Mouse (Mus musculus): Measurements from ENCODE around the gene Igbp1. TPM values are rescaled to one million over a fixed set of nuclear protein-coding genes. Genes with fewer than 3 reads are reported as not detected.

Gene Igbp1
- 10 to 100 TPM; 59.7 to 67.5 TPM for total RNA-seq (2021)
- long read RNA-seq, experiment 1, transcript Igbp1-201 (6 exons, 1,518 nt), result major isoform, 32 of 39 reads
- long read RNA-seq, experiment 1, partial matches to known transcripts, result 6 of 39 reads
- long read RNA-seq, experiment 1, other reads (novel, unspliced or antisense), result 1 of 39 reads
- long read RNA-seq, experiment 2, transcript Igbp1-201 (6 exons, 1,518 nt), result major isoform, 10 of 10 reads
- long read RNA-seq, experiment 2, partial matches to known transcripts, result 0 of 10 reads
- long read RNA-seq, experiment 2, other reads (novel, unspliced or antisense), result 0 of 10 reads

DNA sequence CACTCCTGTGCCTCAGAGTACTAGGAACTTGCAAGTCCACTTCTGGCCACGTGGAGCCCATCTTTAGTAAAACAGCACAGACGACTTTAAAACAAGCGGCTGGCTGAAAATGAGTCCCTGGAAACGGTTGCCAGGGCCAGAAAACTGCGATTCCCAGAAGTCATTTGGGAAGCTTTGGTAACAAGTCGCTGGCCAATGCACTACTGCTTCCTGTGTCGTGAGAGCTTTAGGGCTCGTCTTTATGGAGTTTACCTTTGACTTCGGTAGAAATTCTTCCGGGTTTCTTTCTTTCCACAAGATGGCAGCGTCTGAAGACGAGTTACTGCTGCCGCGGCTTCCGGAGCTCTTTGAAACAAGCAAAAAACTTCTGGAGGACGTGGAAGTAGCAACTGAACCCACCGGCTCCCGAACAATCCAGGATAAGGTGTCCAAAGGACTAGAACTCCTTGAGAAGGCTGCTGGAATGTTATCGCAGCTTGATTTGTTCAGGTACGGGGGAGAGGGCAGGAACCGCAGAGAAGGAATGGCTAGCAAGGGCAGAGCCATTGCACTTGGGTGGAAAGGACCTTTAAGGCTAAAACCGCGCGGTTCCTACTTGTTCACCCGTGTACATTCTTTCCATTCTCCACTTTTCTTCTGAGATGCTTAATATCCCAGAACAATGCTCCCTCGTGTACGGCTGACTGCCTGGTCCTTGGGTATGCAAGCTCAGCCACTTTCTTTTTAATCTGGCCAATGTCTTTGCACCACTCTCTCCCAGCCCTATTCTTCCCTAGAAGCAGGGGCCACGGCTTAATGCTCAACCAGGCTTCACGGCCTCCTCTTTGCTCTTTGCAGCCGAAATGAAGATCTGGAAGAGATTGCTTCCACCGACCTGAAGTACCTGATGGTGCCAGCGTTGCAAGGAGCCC is at the start of gene Igbp1:
TSS of gene Igbp1 (plus strand) at position 224 of the 911 bp plus-strand sequence.
- peak; percentile 82 to 84 for DNase-seq

- no peak for DNase-seq
Measured at GRCm38 (mm10) chrX:100468047-100468446, 26.0 kb upstream of the Igbp1 start.

- peak; percentile 21 to 55 for DNase-seq
Measured at GRCm38 (mm10) chrX:100470126-100470525, 24.0 kb upstream of the Igbp1 start.

GRCm38 (mm10) chrX:100471491-100471890 is 22.6 kb upstream of the Igbp1 start:
- DNase-seq, result peak; percentile 20 to 31

DNA sequence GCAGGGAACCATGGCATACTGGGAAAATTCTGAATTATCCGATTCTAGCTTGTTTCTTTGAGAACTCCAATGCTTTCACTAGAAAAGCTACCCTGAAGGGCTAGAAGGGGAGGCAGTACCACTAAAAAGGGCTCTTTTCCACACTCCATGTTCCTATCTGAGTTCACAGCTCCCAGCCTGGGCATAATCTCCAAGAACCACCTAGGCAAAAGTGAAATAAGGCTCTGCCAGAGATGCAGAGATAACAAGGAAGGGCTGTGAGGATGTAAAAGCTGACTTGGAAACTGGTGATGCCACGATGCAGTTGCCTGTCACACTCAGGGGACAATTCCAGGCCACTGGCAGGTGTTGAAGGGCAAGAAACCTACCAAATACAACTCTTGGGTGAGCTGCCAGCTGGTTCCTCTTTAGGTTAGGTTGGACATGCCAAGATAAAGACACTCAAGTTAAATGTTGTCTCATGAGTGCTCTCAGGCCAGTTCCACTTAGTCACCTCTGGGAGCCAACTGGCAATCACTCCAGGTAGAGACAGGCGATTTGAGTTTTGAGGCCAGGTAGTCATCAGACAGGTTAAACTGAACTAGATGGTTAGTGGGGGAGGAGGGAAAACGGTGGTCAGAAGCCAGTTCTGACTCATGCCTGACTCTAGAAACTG is 18.4 kb upstream of the Igbp1 start:
- DNase-seq, result no peak

- DNase-seq, result peak; percentile 75 to 82
Measured at GRCm38 (mm10) chrX:100480317-100480716, 13.8 kb upstream of the Igbp1 start.

- no peak for DNase-seq
Measured at GRCm38 (mm10) chrX:100493500-100494067, 507 bp upstream of the Igbp1 start.

- DNase-seq, result no peak
Measured at GRCm38 (mm10) chrX:100504175-100504851, 10.2 kb downstream of the Igbp1 start.

DNA sequence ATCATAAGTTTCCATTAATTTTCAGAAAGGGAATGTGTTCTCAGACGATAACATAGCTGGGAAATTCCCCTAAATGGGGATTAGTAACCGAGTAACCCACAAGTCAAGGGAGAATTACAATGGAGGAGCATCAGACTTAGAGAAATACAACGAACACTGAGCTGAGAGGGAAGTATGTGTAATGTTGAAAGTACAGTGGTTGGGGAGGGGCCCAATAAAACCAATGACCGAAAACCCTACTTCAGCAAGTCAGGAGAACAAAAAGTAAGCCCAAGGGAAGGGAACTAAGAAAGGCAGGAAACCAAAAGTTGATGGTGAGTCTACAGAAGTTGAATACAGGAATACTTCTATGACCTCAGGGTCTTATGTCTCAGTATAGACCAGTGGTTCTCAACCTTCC is 14.1 kb downstream of the Igbp1 start:
- DNase-seq, result no peak

GRCm38 (mm10) chrX:100509921-100510320 is 15.8 kb downstream of the Igbp1 start:
- DNase-seq, result no peak

DNA sequence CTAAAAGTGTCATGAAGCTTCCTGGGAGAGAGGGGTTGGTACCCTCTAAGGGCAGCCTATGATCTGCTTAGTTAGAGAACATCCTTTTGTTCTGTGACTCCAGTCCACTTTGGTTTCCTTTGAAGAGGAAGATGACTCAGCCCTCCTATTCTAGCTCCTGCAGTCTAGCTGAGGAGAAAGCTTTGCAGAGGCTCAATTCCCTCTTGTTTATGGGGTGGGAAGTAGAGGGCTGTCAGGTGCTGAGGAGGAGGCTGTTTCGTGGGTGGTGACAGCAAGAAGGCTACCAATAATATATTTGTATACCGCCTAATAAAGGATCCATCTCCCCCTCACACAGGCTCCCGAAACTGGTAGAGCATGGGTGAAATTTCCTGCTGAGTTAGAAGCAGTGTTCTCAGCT is 22.6 kb downstream of the Igbp1 start:
- DNase-seq, result no peak

- DNase-seq, result no peak
Measured at GRCm38 (mm10) chrX:100517626-100518025, 23.5 kb downstream of the Igbp1 start.

GRCm38 (mm10) chrX:100518532-100518931 is 24.4 kb downstream of the Igbp1 start:
- DNase-seq, result no peak

GRCm38 (mm10) chrX:100524471-100524870 is 30.4 kb downstream of the Igbp1 start, which contains the start of gene Dgat2l6:
Dgat2l6 (plus strand) TSS chrX:100524838.
- DNase-seq, result no peak

DNA sequence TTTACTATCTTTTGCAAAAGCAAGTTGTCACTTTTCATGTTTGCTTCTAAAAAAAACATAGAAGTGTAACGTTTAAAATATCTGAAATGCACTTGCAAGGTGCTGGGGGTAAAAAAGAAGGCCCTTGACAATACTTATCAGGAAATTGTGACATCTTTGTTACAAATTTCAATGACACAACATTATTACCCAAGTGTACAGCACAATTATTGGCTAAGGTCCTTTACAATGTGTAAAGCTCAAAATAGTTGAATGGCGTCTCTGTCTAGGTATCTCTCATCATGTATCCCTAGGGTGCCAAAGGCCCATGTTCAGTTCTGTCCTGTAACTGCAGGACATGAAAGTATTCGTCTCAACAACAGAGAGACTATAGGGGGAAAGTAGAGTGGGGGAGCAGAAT is 61.9 kb downstream of the Igbp1 start:
- DNase-seq, result no peak

- DNase-seq, result no peak
Measured at GRCm38 (mm10) chrX:100565696-100566095, 71.6 kb downstream of the Igbp1 start.

Other genes starting within 250 kb of the Igbp1 start
- not detected for gene Otud6a, start 65.3 kb upstream of the Igbp1 start, total RNA-seq (2021)
- gene Awat2, start 51.6 kb upstream of the Igbp1 start, total RNA-seq (2021), result under 1 TPM; 0.89 to 0.95 TPM
- not detected for gene Dgat2l6, start 30.5 kb downstream of the Igbp1 start, total RNA-seq (2021)
- gene Awat1, start 78.0 kb downstream of the Igbp1 start, total RNA-seq (2021), result not detected
- gene P2ry4, start 100.6 kb downstream of the Igbp1 start, total RNA-seq (2021), result not detected
- not detected for gene Arr3, start 111.2 kb downstream of the Igbp1 start, total RNA-seq (2021)
- gene Kif4, start 131.4 kb downstream of the Igbp1 start, total RNA-seq (2021), result 1 to 10 TPM; 1.7 to 2.8 TPM
- 10 to 100 TPM; 45.6 to 52.2 TPM for gene Pdzd11, start 132.3 kb downstream of the Igbp1 start, total RNA-seq (2021)
- under 1 TPM; 0.23 TPM for gene Gdpd2, start 235.6 kb downstream of the Igbp1 start, total RNA-seq (2021)

All from adrenal gland, postnatal 36 days (tissue).